Mouse (Mus musculus) CH12.LX (cell line): ENCODE measurements around the gene Adam17. TPM values are rescaled to one million over a fixed set of nuclear protein-coding genes. Genes with fewer than 3 reads are reported as not detected.

Experiments used
- DNase-seq: peaks from one replicate; pipeline ENCODE4 v3.0.0-alpha.2; 2013; ENCODE audit errors: extremely low read depth
- H3K27ac ChIP-seq: 2 replicates; pipeline ENCODE4 v1.5.1; 2012; ENCODE audit warnings: low read depth, mild to moderate bottlenecking, control low read depth, moderate library complexity; ENCODE audit not compliant: insufficient read depth
- H3K27me3 ChIP-seq: replicated peaks from 2 replicates; pipeline ENCODE3; 2012; ENCODE audit warnings: inconsistent platforms
- H3K36me3 ChIP-seq, 2 experiments: replicated peaks in 1 of 2; 2 replicates each; pipeline versions ENCODE3 to v1.6.1; 2012; ENCODE audit warnings: inconsistent platforms in 1 of 2, low read length in 1 of 2, mild to moderate bottlenecking in 1 of 2, mixed read lengths in 1 of 2, moderate library complexity in 1 of 2; ENCODE audit not compliant: control insufficient read depth in 1 of 2, insufficient read depth in 1 of 2
- H3K4me1 ChIP-seq, 2 experiments: 2 replicates each; pipeline ENCODE4 v1.6.1; 2012; ENCODE audit warnings: inconsistent platforms in 1 of 2, moderate library complexity in 1 of 2; ENCODE audit not compliant: insufficient read depth in 2 of 2, control insufficient read depth in 1 of 2
- H3K4me2 ChIP-seq: 2 replicates; pipeline ENCODE4 v1.6.1; 2012; ENCODE audit warnings: low read depth, mild to moderate bottlenecking, control low read depth; ENCODE audit not compliant: poor library complexity, insufficient read depth, severe bottlenecking
- H3K4me3 ChIP-seq, 3 experiments: fragments of 150-350 bp in 1 of 3; sonication (generic) in 1 of 3; replicated peaks in 1 of 3; 2 replicates each; pipeline versions ENCODE3 to v1.5.1; 2011 to 2012; ENCODE audit warnings: low read depth in 2 of 3, low read length in 2 of 3, mild to moderate bottlenecking in 2 of 3, moderate library complexity in 2 of 3, control low read depth in 1 of 3, improper control_type of control experiment in 1 of 3, inconsistent platforms in 1 of 3, mixed read lengths in 1 of 3; ENCODE audit not compliant: poor library complexity in 1 of 3
- H3K79me2 ChIP-seq: replicated peaks from 2 replicates; pipeline ENCODE4 v1.6.1; 2012; ENCODE audit warnings: mild to moderate bottlenecking, moderate library complexity; ENCODE audit not compliant: control insufficient read depth, poor library complexity, insufficient read depth, severe bottlenecking; ENCODE audit errors: extremely low read depth
- H3K9ac ChIP-seq: 2 replicates; pipeline ENCODE4 v1.6.1; 2012; ENCODE audit warnings: low read depth, mild to moderate bottlenecking, control low read depth, moderate library complexity; ENCODE audit not compliant: insufficient read depth
- H3K9me3 ChIP-seq: replicated peaks from 2 replicates; pipeline ENCODE3; 2012; ENCODE audit warnings: low read length, inconsistent platforms, mixed read lengths
- BHLHE40 ChIP-seq: IDR thresholded peaks from 2 replicates; pipeline ENCODE4 v1.6.1; 2011; ENCODE audit warnings: mild to moderate bottlenecking, low read depth, low read length, improper control_type of control experiment
- CHD1 ChIP-seq: IDR thresholded peaks from 2 replicates; pipeline ENCODE4 v1.6.1; 2012; ENCODE audit warnings: low read depth, low read length, improper control_type of control experiment, inconsistent platforms
- CHD2 ChIP-seq: IDR thresholded peaks from 2 replicates; pipeline ENCODE4 v1.6.1; 2011; ENCODE audit warnings: low read length, improper control_type of control experiment
- E2F4 ChIP-seq: IDR thresholded peaks from 2 replicates; pipeline ENCODE4 v1.6.1; 2011; ENCODE audit warnings: low read depth, low read length, improper control_type of control experiment; ENCODE audit not compliant: insufficient replicate concordance
- ELF1 ChIP-seq: IDR thresholded peaks from 2 replicates; pipeline ENCODE4 v1.6.1; 2014; ENCODE audit warnings: low read depth, mild to moderate bottlenecking, inconsistent platforms, low read length, improper control_type of control experiment
- EP300 ChIP-seq: IDR thresholded peaks from 2 replicates; pipeline ENCODE4 v1.6.1; 2011; ENCODE audit warnings: low read length, improper control_type of control experiment
- ETS1 ChIP-seq: conservative IDR thresholded peaks from 2 replicates; pipeline ENCODE4 v1.6.1; 2012; ENCODE audit warnings: low read depth, mild to moderate bottlenecking, inconsistent platforms, low read length, improper control_type of control experiment, moderate library complexity
- HCFC1 ChIP-seq: IDR thresholded peaks from 2 replicates; pipeline ENCODE4 v1.6.1; 2012; ENCODE audit warnings: low read depth, mild to moderate bottlenecking, inconsistent platforms, low read length, improper control_type of control experiment
- IRF4 ChIP-seq: IDR thresholded peaks from 2 replicates; pipeline ENCODE4 v1.6.1; 2014; ENCODE audit warnings: low read depth, mild to moderate bottlenecking, inconsistent platforms, low read length, improper control_type of control experiment
- JUN ChIP-seq: IDR thresholded peaks from 2 replicates; pipeline ENCODE4 v1.6.1; 2011; ENCODE audit warnings: low read depth, mild to moderate bottlenecking, low read length, improper control_type of control experiment, moderate library complexity; ENCODE audit not compliant: insufficient read depth
- JUND ChIP-seq: conservative IDR thresholded peaks from 2 replicates; pipeline ENCODE4 v1.6.1; 2011; ENCODE audit warnings: low read depth, low read length, improper control_type of control experiment
- MAFK ChIP-seq: IDR thresholded peaks from 2 replicates; pipeline ENCODE4 v1.6.1; 2011; ENCODE audit warnings: low read length, improper control_type of control experiment; ENCODE audit not compliant: insufficient replicate concordance
- MAX ChIP-seq: IDR thresholded peaks from 2 replicates; pipeline ENCODE4 v1.6.1; 2011; ENCODE audit warnings: low read length, improper control_type of control experiment
- MAZ ChIP-seq: IDR thresholded peaks from 2 replicates; pipeline ENCODE4 v1.6.1; 2012; ENCODE audit warnings: low read depth, mild to moderate bottlenecking, inconsistent platforms, low read length, improper control_type of control experiment, moderate library complexity
- MEF2A ChIP-seq: IDR thresholded peaks from 2 replicates; pipeline ENCODE4 v1.6.1; 2014; ENCODE audit warnings: low read depth, mild to moderate bottlenecking, inconsistent platforms, low read length, improper control_type of control experiment, borderline replicate concordance
- MXI1 ChIP-seq: IDR thresholded peaks from 2 replicates; pipeline ENCODE4 v1.6.1; 2011; ENCODE audit warnings: mild to moderate bottlenecking, low read depth, low read length, improper control_type of control experiment
- MYC ChIP-seq: IDR thresholded peaks from 2 replicates; pipeline ENCODE4 v1.6.1; 2011; ENCODE audit warnings: low read depth, mild to moderate bottlenecking, improper control_type of control experiment, low read length
- NELFE ChIP-seq: IDR thresholded peaks from 2 replicates; pipeline ENCODE4 v1.6.1; 2011; ENCODE audit warnings: low read depth, low read length, improper control_type of control experiment
- NRF1 ChIP-seq: IDR thresholded peaks from 2 replicates; pipeline ENCODE4 v1.6.1; 2014; ENCODE audit warnings: low read depth, mild to moderate bottlenecking, inconsistent platforms, low read length, improper control_type of control experiment, moderate library complexity
- PAX5 ChIP-seq: IDR thresholded peaks from 2 replicates; pipeline ENCODE4 v1.6.1; 2012; ENCODE audit warnings: low read length, inconsistent platforms, mixed read lengths
- POLR2A ChIP-seq: IDR thresholded peaks from 2 replicates; pipeline ENCODE4 v1.6.1; 2011; ENCODE audit warnings: low read depth, mild to moderate bottlenecking, improper control_type of control experiment, low read length
- POLR2AphosphoS2 ChIP-seq: IDR thresholded peaks from 2 replicates; pipeline ENCODE4 v1.6.1; 2011; ENCODE audit warnings: low read depth, low read length, improper control_type of control experiment
- RAD21 ChIP-seq: IDR thresholded peaks from 2 replicates; pipeline ENCODE4 v1.6.1; 2011; ENCODE audit warnings: low read depth, mild to moderate bottlenecking, low read length, improper control_type of control experiment, moderate library complexity
- RCOR1 ChIP-seq: conservative IDR thresholded peaks from 2 replicates; pipeline ENCODE4 v1.6.1; 2012; ENCODE audit warnings: low read depth, mild to moderate bottlenecking, inconsistent platforms, low read length, improper control_type of control experiment
- SIN3A ChIP-seq: IDR thresholded peaks from 2 replicates; pipeline ENCODE4 v1.6.1; 2012; ENCODE audit warnings: low read length, improper control_type of control experiment, inconsistent platforms
- SMC3 ChIP-seq: IDR thresholded peaks from 2 replicates; pipeline ENCODE4 v1.6.1; 2011; ENCODE audit warnings: low read depth, low read length, improper control_type of control experiment
- TCF12 ChIP-seq: IDR thresholded peaks from 2 replicates; pipeline ENCODE4 v1.6.1; 2014; ENCODE audit warnings: low read depth, mild to moderate bottlenecking, inconsistent platforms, low read length, improper control_type of control experiment
- UBTF ChIP-seq: IDR thresholded peaks from 2 replicates; pipeline ENCODE4 v1.6.1; 2012; ENCODE audit warnings: low read depth, mild to moderate bottlenecking, inconsistent platforms, low read length, improper control_type of control experiment, moderate library complexity
- ZKSCAN1 ChIP-seq: IDR thresholded peaks from 2 replicates; pipeline ENCODE4 v1.6.1; 2012; ENCODE audit warnings: low read depth, inconsistent platforms, low read length, improper control_type of control experiment, borderline replicate concordance
- ZMIZ1 ChIP-seq: IDR thresholded peaks from 2 replicates; pipeline ENCODE4 v1.6.1; 2012; ENCODE audit warnings: low read depth, mild to moderate bottlenecking, inconsistent platforms, low read length, improper control_type of control experiment
- ZNF384 ChIP-seq: IDR thresholded peaks from 2 replicates; pipeline ENCODE4 v1.6.1; 2012; ENCODE audit warnings: low read depth, low read length, improper control_type of control experiment, inconsistent platforms
- dilution Hi-C: fragments of 300-500 bp; cut with MboI; formaldehyde crosslinking; loops from 2 replicates; pipeline ENCODE4 v1.14.3; 2020; ENCODE audit warnings: low sequenced_read_pairs; ENCODE audit not compliant: extremely low pct_unique_long_range_greater_than_20kb, extremely low pct_ligation_motif_present
- in situ Hi-C: fragments of 300-500 bp; cut with MboI; formaldehyde crosslinking; loops from 3 replicates; pipeline ENCODE4 v1.14.3; 2019; ENCODE audit warnings: low sequenced_read_pairs, low pct_ligation_motif_present, low pct_unique_long_range_greater_than_20kb, mixed read lengths
- polyA plus RNA-seq: library from polyadenylated mRNA; unstranded; fragments of >175 nt; gene quantifications from 2 replicates; pipeline ENCODE4 v1.2.1, GENCODE M21; 2012; ENCODE audit warnings: low read depth; ENCODE audit not compliant: insufficient read length
- total RNA-seq, 2 experiments: library from RNA; depleted of rRNA; stranded (reverse); fragments of 300-350 nt in 1 of 2; fragments of >200 nt in 1 of 2; gene quantifications; 2 replicates each; pipeline ENCODE4 v1.2.3; 2012 to 2014

Adam17 gene
- total and polyA plus RNA-seq, 3 experiments = 47.5 to 60.1 (median 50.1) TPM

GRCm38 (mm10) chr12:21286712-21287650, 86.5 kb downstream of the Adam17 start:
- peak; percentile 72 for DNase-seq

GRCm38 (mm10) chr12:21286243-21286622, 87.2 kb downstream of the Adam17 start, which contains the start of gene Itgb1bp1:
Gene Itgb1bp1, minus strand, starts transcription at chr12:21286284.
- in situ Hi-C loops = loop anchor here (25.0 kb wide), 1 partner anchor 326 kb away; no protein-coding TSS in a partner anchor
- Histone ChIP-seq H3K27me3 (no peaks in the 10 kb centered on the region), H3K36me3 (peaks cover 13 to 47% of the 10 kb centered on the region in 2 experiments), H3K4me2 (peak within 1 kb of the TSS; percentile 70), H3K9me3 (no peaks in the 10 kb centered on the region), H3K4me1 (peaks cover 6 to 17% of the 10 kb centered on the region in 2 experiments; a peak in 3 of 4 replicates), H3K4me3 (peak within 1 kb of the TSS; percentile 90 to 94 (median 92)), H3K79me2 (peaks cover 46% of the 10 kb centered on the region), H3K9ac (peak within 1 kb of the TSS; percentile 90), H3K27ac (peak within 1 kb of the TSS; percentile 74)
- dilution Hi-C loops = no loop called here
- DNase-seq = peak; percentile 98
- no peak for TF ChIP-seq JUND
- peak; percentile 89 for TF ChIP-seq HCFC1
- peak; percentile 66 for TF ChIP-seq TCF12
- TF ChIP-seq E2F4 = no peak
- no peak for TF ChIP-seq BHLHE40
- no peak; the same call in 1 of the 2 replicates for TF ChIP-seq MEF2A
- TF ChIP-seq SIN3A = peak; percentile 91
- TF ChIP-seq ELF1 = peak; percentile 93
- TF ChIP-seq ETS1 = peak; percentile 12; the same call in 1 of the 2 replicates
- peak; percentile 39 for TF ChIP-seq CHD2
- TF ChIP-seq MXI1 = no peak
- TF ChIP-seq MAZ = peak; percentile 34; the same call in 1 of the 2 replicates
- TF ChIP-seq RAD21 = no peak
- TF ChIP-seq CHD1 = no peak; the same call in 1 of the 2 replicates
- TF ChIP-seq UBTF = no peak
- TF ChIP-seq POLR2AphosphoS2 = peak; percentile 51; the same call in 1 of the 2 replicates

More at GRCm38 (mm10) chr12:21286712-21287650, 86.5 kb downstream of the Adam17 start:
- H3K4me1 ChIP-seq = peaks cover 6 to 17% of the 10 kb centered on the region in 2 experiments; a peak in 3 of 4 replicates
- no peaks in the 10 kb centered on the region for H3K9me3 ChIP-seq
- peaks cover 48% of the 10 kb centered on the region for H3K79me2 ChIP-seq
- peak overlapping the region; percentile 70 for H3K4me2 ChIP-seq
- in situ Hi-C loops (loop anchor here (25.0 kb wide), 1 partner anchor 325 kb away; no protein-coding TSS in a partner anchor), dilution Hi-C loops (no loop called here)
- H3K27ac ChIP-seq = peak overlapping the region; percentile 18
- peak overlapping the region; percentile 90 for H3K9ac ChIP-seq
- peaks cover 19 to 51% of the 10 kb centered on the region in 2 experiments for H3K36me3 ChIP-seq
- peak overlapping the region; percentile 90 to 94 (median 92) for H3K4me3 ChIP-seq
- H3K27me3 ChIP-seq = no peaks in the 10 kb centered on the region
- peak; percentile 74; the same call in 1 of the 2 replicates for TF ChIP-seq RCOR1
- TF ChIP-seq RAD21 = no peak
- peak; percentile 37; the same call in 1 of the 2 replicates for TF ChIP-seq TCF12
- TF ChIP-seq EP300 = peak; percentile 84
- no peak for TF ChIP-seq CHD2
- no peak for TF ChIP-seq SMC3
- TF ChIP-seq NELFE = peak; percentile 55
- peak; percentile 87 for TF ChIP-seq MAX
- peak; percentile 65 for TF ChIP-seq HCFC1
- TF ChIP-seq MAFK = 0 out of 2 replicates have a peak, but pooled peaks have one; percentile 13
- TF ChIP-seq MEF2A = peak; percentile 45; the same call in 1 of the 2 replicates
- TF ChIP-seq PAX5 = no peak
- TF ChIP-seq IRF4 = peak; percentile 63; the same call in 1 of the 2 replicates
- no peak for TF ChIP-seq ZMIZ1
- peak; percentile 42; the same call in 1 of the 2 replicates for TF ChIP-seq JUN
- peak; percentile 94 for TF ChIP-seq SIN3A
- TF ChIP-seq BHLHE40 = peak; percentile 44; the same call in 1 of the 2 replicates
- TF ChIP-seq ZNF384 = peak; percentile 36; the same call in 1 of the 2 replicates
- 0 out of 2 replicates have a peak, but pooled peaks have one; percentile 40 for TF ChIP-seq ZKSCAN1
- TF ChIP-seq MYC = peak; percentile 77
- TF ChIP-seq JUND = peak; percentile 60
- TF ChIP-seq POLR2A = no peak; the same call in 1 of the 2 replicates
- TF ChIP-seq E2F4 = 0 out of 2 replicates have a peak, but pooled peaks have one; percentile 22
- TF ChIP-seq MXI1 = peak; percentile 93
- TF ChIP-seq NRF1 = 0 out of 2 replicates have a peak, but pooled peaks have one; percentile 21
- peak; percentile 35; the same call in 1 of the 2 replicates for TF ChIP-seq ETS1
- TF ChIP-seq UBTF = no peak
- TF ChIP-seq MAZ = no peak
- peak; percentile 93 for TF ChIP-seq ELF1
- TF ChIP-seq, all 38 proteins: peak for 21
